Mouse (Mus musculus) E14TG2a.4 (cell line): ENCODE measurements around the gene Tubg2.

Experiments
- CTCF ChIP-seq: conservative IDR thresholded peaks from 2 replicates; pipeline ENCODE4 v1.5.1; 2014; ENCODE audit warnings: low read length
- POU5F1 ChIP-seq: IDR thresholded peaks from 2 replicates; pipeline ENCODE4 v1.6.1; 2014; ENCODE audit warnings: low read length, borderline replicate concordance

DNA sequence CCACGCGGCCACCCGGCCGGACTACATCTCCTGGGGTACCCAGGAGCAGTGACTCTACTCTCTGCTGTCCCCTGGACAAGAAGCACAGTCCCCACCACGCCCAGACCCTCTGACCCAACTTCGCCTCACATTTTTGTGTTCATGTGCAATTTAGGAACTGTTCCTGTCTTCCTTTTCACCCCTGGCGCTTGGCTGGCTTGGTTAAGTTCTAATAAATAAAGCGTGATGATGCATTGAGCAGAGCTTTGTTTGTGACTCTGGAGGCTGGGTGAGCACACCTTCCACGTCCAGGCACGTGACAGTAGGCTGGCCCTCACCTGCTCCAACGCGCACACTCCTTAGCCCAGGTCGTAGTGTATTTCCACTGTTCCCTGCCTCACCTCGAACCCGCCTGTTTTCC lies 5.8 kb downstream of the Tubg2 start:
- TF ChIP-seq CTCF: no peak
- TF ChIP-seq POU5F1: no peak
